Mouse (Mus musculus): ENCODE data around the gene Hectd1. TPM values are rescaled to one million over a fixed set of nuclear protein-coding genes. Genes with fewer than 3 reads are reported as not detected.

The Hectd1 gene
- polyA plus RNA-seq, 1 experiment: 24.2 TPM

- no peak for DNase-seq (ENCODE audit: low read depth)
Measured at GRCm38 (mm10) chr12:51768702-51769101, 60.6 kb downstream of the Hectd1 start.

- no peak for DNase-seq (ENCODE audit: low read depth)
Measured at GRCm38 (mm10) chr12:51767454-51767853, 61.9 kb downstream of the Hectd1 start.

- DNase-seq (ENCODE audit: low read depth): no peak
Measured at GRCm38 (mm10) chr12:51759374-51759773, 70.0 kb downstream of the Hectd1 start.

GRCm38 (mm10) chr12:51756599-51756961 is 72.8 kb downstream of the Hectd1 start:
- DNase-seq (ENCODE audit: low read depth): no peak

- no peak for DNase-seq (ENCODE audit: low read depth)
Measured at GRCm38 (mm10) chr12:51755938-51756598, 73.3 kb downstream of the Hectd1 start.

- DNase-seq (ENCODE audit: low read depth): no peak
Measured at GRCm38 (mm10) chr12:51747348-51747747, 82.0 kb downstream of the Hectd1 start.

GRCm38 (mm10) chr12:51744957-51745356 is 84.4 kb downstream of the Hectd1 start:
- DNase-seq (ENCODE audit: low read depth): no peak

GRCm38 (mm10) chr12:51741690-51742089 is 87.6 kb downstream of the Hectd1 start:
- DNase-seq (ENCODE audit: low read depth): no peak

- no peak for DNase-seq (ENCODE audit: low read depth)
Measured at GRCm38 (mm10) chr12:51736807-51737206, 92.5 kb downstream of the Hectd1 start.

- no peak for DNase-seq (ENCODE audit: low read depth)
Measured at GRCm38 (mm10) chr12:51736381-51736780, 93.0 kb downstream of the Hectd1 start.

GRCm38 (mm10) chr12:51735840-51736271 is 93.5 kb downstream of the Hectd1 start:
- DNase-seq (ENCODE audit: low read depth): no peak

GRCm38 (mm10) chr12:51734605-51735211 is 94.6 kb downstream of the Hectd1 start:
- no peak for DNase-seq (ENCODE audit: low read depth)

- no peak for DNase-seq (ENCODE audit: low read depth)
Measured at GRCm38 (mm10) chr12:51729827-51730226, 99.5 kb downstream of the Hectd1 start.

GRCm38 (mm10) chr12:51729058-51729457 is 100.3 kb downstream of the Hectd1 start:
- DNase-seq (ENCODE audit: low read depth): no peak

- DNase-seq (ENCODE audit: low read depth): no peak
Measured at GRCm38 (mm10) chr12:51721836-51722235, 107.5 kb downstream of the Hectd1 start.

- no peak for DNase-seq (ENCODE audit: low read depth)
Measured at GRCm38 (mm10) chr12:51718617-51719016, 110.7 kb downstream of the Hectd1 start.

GRCm38 (mm10) chr12:51712685-51713084 is 116.7 kb downstream of the Hectd1 start:
- DNase-seq (ENCODE audit: low read depth): no peak

- no peak for DNase-seq (ENCODE audit: low read depth)
Measured at GRCm38 (mm10) chr12:51710154-51710553, 119.2 kb downstream of the Hectd1 start.

- DNase-seq (ENCODE audit: low read depth): no peak
Measured at GRCm38 (mm10) chr12:51709741-51710140, 119.6 kb downstream of the Hectd1 start.

GRCm38 (mm10) chr12:51708941-51709686 is 120.2 kb downstream of the Hectd1 start:
- DNase-seq (ENCODE audit: low read depth): no peak

GRCm38 (mm10) chr12:51706673-51707235 is 122.6 kb downstream of the Hectd1 start:
- DNase-seq (ENCODE audit: low read depth): peak; percentile 68

GRCm38 (mm10) chr12:51705778-51706177 is 123.6 kb downstream of the Hectd1 start:
- no peak for DNase-seq (ENCODE audit: low read depth)

- DNase-seq (ENCODE audit: low read depth): no peak
Measured at GRCm38 (mm10) chr12:51704572-51704971, 124.8 kb downstream of the Hectd1 start.

All from gonadal fat pad, adult 2 months (tissue).